Mouse (Mus musculus): ENCODE data around the gene Gm8660. TPM values are rescaled to one million over a fixed set of nuclear protein-coding genes. Genes with fewer than 3 reads are reported as not detected.
"Not testable (repeated sequence)": the region's sequence is repeated elsewhere in the genome, so short reads cannot be mapped to it uniquely, and the experiment has no call there.

The Gm8660 gene
- not detected for total RNA-seq (2021)

GRCm38 (mm10) chr7:22370939-22371338, at the start of gene Gm8660:
Gm8660 (minus strand) TSS chr7:22371039.
- DNase-seq; intact Hi-C loops (cut with DNase I): not testable (repeated sequence)

- intact Hi-C loops (cut with DNase I); DNase-seq: not testable (repeated sequence)
Measured at GRCm38 (mm10) chr7:22413283-22413682, 42.4 kb upstream of the Gm8660 start, which contains the start of gene Vmn1r148. Vmn1r148 (plus strand) TSS chr7:22413583.

GRCm38 (mm10) chr7:22329617-22330016, 41.2 kb downstream of the Gm8660 start, which contains the start of gene Gm4187:
Gm4187 (minus strand) TSS chr7:22329717.
- DNase-seq; intact Hi-C loops (cut with DNase I): not testable (repeated sequence)

Other genes with a start within 250 kb of the Gm8660 start
- not detected for gene Gm10666, start 236.3 kb downstream of the Gm8660 start, total RNA-seq (2021)
- gene Vmn1r142, start 207.0 kb downstream of the Gm8660 start, total RNA-seq (2021), result not detected
- not detected for gene Vmn1r143, start 181.7 kb downstream of the Gm8660 start, total RNA-seq (2021)
- gene Gm8653, start 169.8 kb downstream of the Gm8660 start, total RNA-seq (2021), result not detected
- gene Gm8453, start 141.6 kb downstream of the Gm8660 start, total RNA-seq (2021), result not detected
- gene Gm4187, start 41.3 kb downstream of the Gm8660 start, total RNA-seq (2021), result not detected
- not detected for gene Vmn1r148, start 42.5 kb upstream of the Gm8660 start, total RNA-seq (2021)
- not detected for gene Vmn1r149, start 67.2 kb upstream of the Gm8660 start, total RNA-seq (2021)
- gene Gm10665, start 93.0 kb upstream of the Gm8660 start, total RNA-seq (2021), result not detected
- not detected for gene Vmn1r151, start 128.6 kb upstream of the Gm8660 start, total RNA-seq (2021)
- gene Vmn1r152, start 151.9 kb upstream of the Gm8660 start, total RNA-seq (2021), result not detected
- gene Gm8677, start 163.8 kb upstream of the Gm8660 start, total RNA-seq (2021), result not detected
- not detected for gene Gm4201, start 194.3 kb upstream of the Gm8660 start, total RNA-seq (2021)
- not detected for gene Gm4565, start 217.1 kb upstream of the Gm8660 start, total RNA-seq (2021)

Measured in heart, postnatal 36 days (tissue).